Mouse (Mus musculus) heart, postnatal 0 days (tissue): Measurements from ENCODE around the gene Apmap. TPM values are rescaled to one million over a fixed set of nuclear protein-coding genes. Genes with fewer than 3 reads are reported as not detected.

Experiments used
- ATAC-seq: fragments of 200-750 bp; cut with Nextera tagmentation; 2 replicates; pipeline ENCODE4 v1.8.0; 2017; ENCODE audit warnings: low read depth, moderate number of reproducible peaks, moderate library complexity; ENCODE audit not compliant: insufficient read depth
- DNase-seq: peaks from one replicate; pipeline ENCODE4 v3.0.0-alpha.2; 2016; ENCODE audit warnings: low spot score
- H3K27ac ChIP-seq: fragments of 300-500 bp; sonication (generic); 2 replicates; pipeline ENCODE4 v1.5.1; 2014; ENCODE audit warnings: low read depth, mild to moderate bottlenecking
- H3K27me3 ChIP-seq: fragments of 300-500 bp; sonication (generic); 2 replicates; pipeline ENCODE4 v1.6.1; 2014; ENCODE audit warnings: low read length, mixed read lengths; ENCODE audit not compliant: control insufficient read depth, insufficient read depth
- H3K36me3 ChIP-seq: fragments of 300-500 bp; sonication (generic); replicated peaks from 2 replicates; pipeline ENCODE4 v1.6.1; 2014; ENCODE audit warnings: low read length, mixed read lengths; ENCODE audit not compliant: control insufficient read depth, insufficient read depth
- H3K4me1 ChIP-seq: fragments of 300-500 bp; sonication (generic); 2 replicates; pipeline ENCODE4 v1.6.1; 2014; ENCODE audit warnings: antibody characterized with exemption; ENCODE audit not compliant: control insufficient read depth, insufficient read depth
- H3K4me2 ChIP-seq: fragments of 300-500 bp; sonication (generic); 2 replicates; pipeline ENCODE4 v1.6.1; 2014; ENCODE audit warnings: low read depth, mild to moderate bottlenecking, low read length, moderate library complexity
- H3K4me3 ChIP-seq: fragments of 300-500 bp; sonication (generic); 2 replicates; pipeline ENCODE4 v1.5.1; 2014; ENCODE audit warnings: low read depth, low read length
- H3K9ac ChIP-seq: fragments of 300-500 bp; sonication (generic); replicated peaks from 2 replicates; pipeline ENCODE4 v1.6.1; 2014; ENCODE audit warnings: low read depth, low read length, mixed read lengths
- H3K9me3 ChIP-seq: fragments of 300-500 bp; sonication (generic); replicated peaks from 2 replicates; pipeline ENCODE4 v1.6.1; 2016; ENCODE audit warnings: low read length; ENCODE audit not compliant: control insufficient read depth
- CTCF ChIP-seq: IDR thresholded peaks from 2 replicates; pipeline ENCODE4 v1.5.1; 2016; ENCODE audit warnings: antibody characterized with exemption, control low read depth, low read depth
- EP300 ChIP-seq: IDR thresholded peaks from 2 replicates; pipeline ENCODE4 v1.6.1; 2016; ENCODE audit warnings: antibody characterized with exemption, low read depth
- WGBS: fragments of 180-500 bp; shearing (Covaris S2); extraction: QIAGEN DNeasy Blood & Tissue Kit; methylation state at CpG from one replicate; pipeline ENCODE4 v1.1.7; 2014; 5-methylcytosine and 5-hydroxymethylcytosine counted together
- polyA plus RNA-seq: library from polyadenylated mRNA; unstranded; fragments of >200 nt; fragmentation: Nextera tagmentation; extraction: Ambion mirVana; gene quantifications from 2 replicates; pipeline ENCODE4 v1.2.1, GENCODE M21; 2015
- total RNA-seq: library from RNA; depleted of rRNA; stranded (reverse); fragments of >200 nt; gene quantifications from 2 replicates; pipeline ENCODE4 v1.2.3, GENCODE M21; 2014; ENCODE audit warnings: low replicate concordance

Gene Apmap
- total and polyA plus RNA-seq, 2 experiments from 2014 or later = 8.5 to 19.8 TPM

- Histone ChIP-seq H3K9me3 (0 out of 2 replicates have a peak, but pooled peaks cover 4% of the 10 kb centered on the region), H3K4me3 (no peak overlapping the region), H3K4me2 (no peak overlapping the region), H3K9ac (no peak overlapping the region), H3K27me3 (no peaks in the 10 kb centered on the region), H3K4me1 (no peaks in the 10 kb centered on the region), H3K27ac (no peak overlapping the region), H3K36me3 (no peaks in the 10 kb centered on the region)
- 67% methylated on average over 3 of the region's 3 CpGs for WGBS
- DNase-seq = no peak
- TF ChIP-seq CTCF = no peak
- TF ChIP-seq EP300 = no peak
- ATAC-seq = no peak
Measured at GRCm38 (mm10) chr2:150635877-150636446, 27.6 kb upstream of the Apmap start.

DNA sequence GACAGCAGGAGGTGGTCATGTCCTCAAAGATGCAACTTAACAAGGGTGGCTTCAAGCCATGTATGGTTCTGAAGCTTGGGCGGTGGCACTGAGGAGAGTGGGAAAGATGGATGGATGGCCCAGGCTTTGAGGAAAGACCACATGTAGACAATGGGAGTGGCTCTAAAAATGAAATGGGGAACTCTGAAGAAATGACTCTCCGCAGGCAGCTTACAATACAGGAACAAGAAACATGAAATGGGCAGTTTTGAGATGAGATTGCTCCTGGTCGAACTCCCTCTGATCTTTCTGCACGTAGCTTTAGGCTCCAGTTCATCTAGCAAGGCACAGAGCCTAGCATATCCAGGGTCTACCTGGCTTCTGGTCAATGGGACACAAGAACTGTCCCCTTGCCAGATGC, 20.9 kb upstream of the Apmap start:
- H3K9me3 ChIP-seq = 0 out of 2 replicates have a peak, but pooled peaks cover 4% of the 10 kb centered on the region
- H3K4me2 ChIP-seq = no peak overlapping the region
- H3K27ac ChIP-seq = no peak overlapping the region
- no peak overlapping the region for H3K4me3 ChIP-seq
- H3K4me1 ChIP-seq = no peaks in the 10 kb centered on the region
- DNase-seq (no peak), ATAC-seq (no peak)
- WGBS = 75% methylated on average over 4 of the region's 4 CpGs
- no peak overlapping the region for H3K9ac ChIP-seq
- TF ChIP-seq CTCF = no peak
- no peak for TF ChIP-seq EP300
- no peaks in the 10 kb centered on the region; the same call in none of the 2 replicates for H3K36me3 ChIP-seq
- no peaks in the 10 kb centered on the region for H3K27me3 ChIP-seq

DNA sequence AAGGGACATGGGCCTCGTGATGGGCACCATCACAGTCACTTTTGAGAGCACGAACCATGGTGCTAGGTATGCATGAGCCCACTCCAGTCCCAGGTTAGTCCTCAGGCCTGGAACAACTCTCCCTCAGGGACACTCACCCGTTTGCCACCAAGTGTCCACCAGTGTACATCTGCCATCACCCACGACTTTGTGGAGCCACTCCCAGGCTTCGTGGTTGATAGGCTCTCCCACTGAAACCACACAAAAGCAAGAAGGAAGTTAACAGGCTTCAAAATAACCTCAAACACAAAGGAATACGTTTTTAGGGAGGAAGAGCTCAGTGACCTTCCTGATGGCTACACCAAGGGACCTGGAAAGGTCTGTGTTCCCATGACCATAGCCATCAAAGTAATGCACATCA, 18.8 kb upstream of the Apmap start:
- WGBS = 53% methylated on average over 6 of the region's 6 CpGs
- Histone ChIP-seq H3K27me3 (no peaks in the 10 kb centered on the region), H3K9me3 (no peaks in the 10 kb centered on the region), H3K4me1 (no peaks in the 10 kb centered on the region), H3K9ac (no peak overlapping the region), H3K4me2 (no peak overlapping the region), H3K4me3 (no peak overlapping the region), H3K27ac (no peak overlapping the region), H3K36me3 (no peaks in the 10 kb centered on the region; the same call in none of the 2 replicates)
- DNase-seq (no peak), ATAC-seq (no peak)
- TF ChIP-seq EP300 (no peak), CTCF (no peak)

- H3K36me3 ChIP-seq = peaks cover 3% of the 10 kb centered on the region
- H3K4me1 ChIP-seq = no peaks in the 10 kb centered on the region
- H3K9me3 ChIP-seq = no peaks in the 10 kb centered on the region
- ATAC-seq (no peak), DNase-seq (no peak)
- no peaks in the 10 kb centered on the region for H3K27me3 ChIP-seq
- no peak overlapping the region for H3K9ac ChIP-seq
- H3K4me2 ChIP-seq = no peak overlapping the region
- 83% methylated on average over 8 of the region's 8 CpGs for WGBS
- no peak overlapping the region for H3K4me3 ChIP-seq
- TF ChIP-seq EP300 (no peak), CTCF (no peak)
- no peak overlapping the region for H3K27ac ChIP-seq
Measured at GRCm38 (mm10) chr2:150624926-150625325, 16.6 kb upstream of the Apmap start.

DNA sequence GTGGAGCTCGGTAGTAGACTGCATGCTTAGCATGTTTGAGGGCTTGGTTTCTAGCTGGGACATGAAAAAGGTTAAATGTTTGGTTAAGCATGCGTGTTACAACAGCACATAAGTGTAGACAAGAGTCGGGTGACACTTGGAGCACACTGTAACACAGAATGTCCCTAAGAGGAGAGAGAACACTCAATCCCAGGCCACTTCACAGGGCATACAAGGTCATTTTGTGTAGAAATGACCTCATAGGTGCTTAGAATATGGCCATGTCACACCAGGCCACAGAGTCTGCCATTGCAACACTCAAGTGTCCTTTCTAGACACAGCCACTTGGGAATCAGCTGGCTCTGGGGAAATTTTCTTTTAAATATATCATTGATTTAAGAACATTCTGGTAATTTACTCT, 15.6 kb upstream of the Apmap start:
- WGBS = 74% methylated on average over 3 of the region's 3 CpGs
- ATAC-seq (no peak), DNase-seq (no peak)

GRCm38 (mm10) chr2:150621698-150622097, 13.3 kb upstream of the Apmap start:
- Histone ChIP-seq H3K9ac (no peak overlapping the region), H3K4me1 (no peaks in the 10 kb centered on the region), H3K27ac (no peak overlapping the region), H3K36me3 (peaks cover 15% of the 10 kb centered on the region), H3K4me2 (no peak overlapping the region), H3K4me3 (no peak overlapping the region), H3K27me3 (no peaks in the 10 kb centered on the region), H3K9me3 (no peaks in the 10 kb centered on the region)
- WGBS = 43% methylated on average over 3 of the region's 3 CpGs
- DNase-seq = no peak
- TF ChIP-seq CTCF (no peak), EP300 (no peak)
- ATAC-seq = no peak

More for the DNA sequence above, 15.6 kb upstream of the Apmap start:
- Histone ChIP-seq H3K27me3 (no peaks in the 10 kb centered on the region), H3K9ac (no peak overlapping the region), H3K27ac (no peak overlapping the region), H3K4me3 (no peak overlapping the region), H3K9me3 (no peaks in the 10 kb centered on the region), H3K36me3 (peaks cover 9% of the 10 kb centered on the region), H3K4me2 (no peak overlapping the region), H3K4me1 (no peaks in the 10 kb centered on the region)
- TF ChIP-seq CTCF (no peak), EP300 (no peak)
